Mouse (Mus musculus) midbrain, embryonic 11.5 days (tissue): ENCODE data around the gene Hsd11b1. TPM values are rescaled to one million over a fixed set of nuclear protein-coding genes. Genes with fewer than 3 reads are reported as not detected.

Experiments
- ATAC-seq: fragments of 200-750 bp; cut with Nextera tagmentation; 2 replicates; pipeline ENCODE4 v1.8.0; 2017; ENCODE audit warnings: moderate TSS enrichment, moderate library complexity; ENCODE audit not compliant: low FRiP score
- DNase-seq: peaks from one replicate; pipeline ENCODE4 v3.0.0; 2015; ENCODE audit warnings: low spot score; ENCODE audit errors: missing footprints
- H3K27ac ChIP-seq: fragments of 300-500 bp; sonication (generic); 2 replicates; pipeline ENCODE4 v1.5.1; 2014; ENCODE audit warnings: low read depth, low read length
- H3K27me3 ChIP-seq: fragments of 300-500 bp; sonication (generic); 2 replicates; pipeline ENCODE4 v1.6.1; 2014; ENCODE audit warnings: mild to moderate bottlenecking, low read length, moderate library complexity, mixed read lengths; ENCODE audit not compliant: control insufficient read depth, insufficient read depth
- H3K36me3 ChIP-seq: fragments of 300-500 bp; sonication (generic); 2 replicates; pipeline ENCODE4 v1.6.1; 2014; ENCODE audit warnings: mild to moderate bottlenecking, low read length, moderate library complexity, mixed read lengths; ENCODE audit not compliant: control insufficient read depth, insufficient read depth
- H3K4me1 ChIP-seq: fragments of 300-500 bp; sonication (generic); 2 replicates; pipeline ENCODE4 v1.6.1; 2014; ENCODE audit warnings: low read length; ENCODE audit not compliant: control insufficient read depth, insufficient read depth
- H3K4me2 ChIP-seq: fragments of 300-500 bp; sonication (generic); 2 replicates; pipeline ENCODE4 v1.6.1; 2014; ENCODE audit warnings: mild to moderate bottlenecking, moderate library complexity
- H3K4me3 ChIP-seq: fragments of 300-500 bp; sonication (generic); 2 replicates; pipeline ENCODE4 v1.5.1; 2014; ENCODE audit warnings: low read depth, low read length
- H3K9ac ChIP-seq: fragments of 300-500 bp; sonication (generic); 2 replicates; pipeline ENCODE4 v1.6.1; 2014; ENCODE audit warnings: low read length
- H3K9me3 ChIP-seq: fragments of 300-500 bp; sonication (generic); 2 replicates; pipeline ENCODE4 v1.6.1; 2016; ENCODE audit warnings: low read length; ENCODE audit not compliant: control insufficient read depth
- whole genome bisulfite sequencing: fragments of 180-500 bp; shearing (Covaris S2); extraction: QIAGEN DNeasy Blood & Tissue Kit; methylation state at CpG from one replicate; pipeline ENCODE4 v1.1.7; 2014; 5-methylcytosine and 5-hydroxymethylcytosine counted together
- polyA plus RNA-seq: library from polyadenylated mRNA; unstranded; fragments of >200 nt; fragmentation: Nextera tagmentation; extraction: Ambion mirVana; gene quantifications from 2 replicates; pipeline ENCODE4 v1.2.1, GENCODE M21; 2014

Gene Hsd11b1
- polyA plus RNA-seq, 1 experiment from 2014 or later: not detected

DNA sequence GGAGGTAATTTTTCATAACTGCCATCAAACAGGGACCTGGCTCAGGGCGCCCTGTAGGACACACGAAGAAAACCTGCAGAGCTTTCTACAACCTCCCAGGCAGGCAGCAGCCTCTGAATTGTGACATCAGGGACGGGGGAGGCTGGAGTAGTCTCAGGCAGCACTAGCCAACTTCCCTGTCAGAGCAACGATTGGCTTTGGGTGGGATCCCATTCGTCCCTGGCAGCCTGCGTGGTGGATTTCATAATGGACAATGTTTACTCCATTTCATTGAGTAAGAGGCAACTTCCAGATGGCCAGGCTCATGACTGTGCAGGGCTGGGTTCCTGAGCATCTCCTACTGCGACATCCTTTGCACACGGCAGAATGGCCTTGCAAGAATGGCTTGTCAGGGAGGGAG is 21.6 kb downstream of the Hsd11b1 start:
- 80% methylated on average over 8 of the region's 8 CpGs for WGBS
- no peak for ATAC-seq

DNA sequence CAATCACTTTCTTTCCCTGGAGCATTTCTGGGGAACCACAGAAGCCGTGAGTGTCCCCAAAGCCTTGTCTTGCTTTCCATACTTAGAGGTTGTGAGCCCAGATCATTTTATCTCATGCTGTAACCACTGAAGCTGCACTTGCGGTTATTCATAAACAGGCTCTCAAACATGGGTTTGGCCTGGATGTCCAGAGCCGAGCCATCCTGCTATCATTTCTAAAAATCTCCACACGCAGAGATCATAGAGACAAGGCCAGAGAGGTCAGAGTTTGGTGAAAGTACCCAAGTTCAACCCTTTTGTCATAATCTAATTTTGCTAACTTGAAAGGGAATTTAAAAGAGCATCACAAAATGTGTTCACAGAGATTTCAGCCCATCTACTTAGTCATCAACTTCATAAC is 22.4 kb downstream of the Hsd11b1 start:
- H3K4me2 ChIP-seq: no peak overlapping the region
- no peaks in the 10 kb centered on the region for H3K9me3 ChIP-seq
- no peak overlapping the region for H3K9ac ChIP-seq
- WGBS: 96% methylated on average over 4 of the region's 4 CpGs
- ATAC-seq (no peak), DNase-seq (no peak)
- H3K36me3 ChIP-seq: no peaks in the 10 kb centered on the region
- H3K27me3 ChIP-seq: no peaks in the 10 kb centered on the region
- no peaks in the 10 kb centered on the region for H3K4me1 ChIP-seq
- H3K27ac ChIP-seq: no peak overlapping the region
- H3K4me3 ChIP-seq: no peak overlapping the region

More for the DNA sequence above, 21.6 kb downstream of the Hsd11b1 start:
- Histone ChIP-seq H3K27me3 (no peaks in the 10 kb centered on the region), H3K27ac (no peak overlapping the region), H3K9ac (no peak overlapping the region), H3K4me2 (no peak overlapping the region), H3K36me3 (no peaks in the 10 kb centered on the region), H3K4me1 (no peaks in the 10 kb centered on the region), H3K4me3 (no peak overlapping the region), H3K9me3 (no peaks in the 10 kb centered on the region)
- no peak for DNase-seq

DNA sequence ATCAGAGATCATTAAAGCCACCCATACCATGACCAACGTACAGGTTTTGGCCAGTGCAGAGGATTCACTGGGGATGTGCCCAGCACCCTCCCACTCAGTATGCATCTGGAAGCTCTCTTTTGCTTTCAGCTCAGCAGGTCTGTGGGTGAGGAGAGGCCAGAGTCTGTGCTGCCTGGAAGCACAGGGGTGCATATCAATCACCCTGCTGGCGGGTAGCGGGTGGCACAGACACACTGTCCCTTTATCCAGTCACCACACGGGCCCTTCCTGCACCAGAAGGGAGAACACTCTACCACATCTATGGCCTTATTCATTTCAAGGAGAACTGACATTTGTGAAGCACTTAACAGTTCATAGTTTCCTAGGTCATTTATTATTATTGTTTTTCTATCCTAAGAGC is 25.4 kb downstream of the Hsd11b1 start:
- no peak overlapping the region for H3K9ac ChIP-seq
- ATAC-seq: no peak
- H3K36me3 ChIP-seq: no peaks in the 10 kb centered on the region
- no peaks in the 10 kb centered on the region for H3K27me3 ChIP-seq
- 71% methylated on average over 4 of the region's 4 CpGs for WGBS
- H3K27ac ChIP-seq: no peak overlapping the region
- DNase-seq: no peak
- no peaks in the 10 kb centered on the region for H3K4me1 ChIP-seq
- no peak overlapping the region for H3K4me3 ChIP-seq
- no peaks in the 10 kb centered on the region for H3K9me3 ChIP-seq
- H3K4me2 ChIP-seq: no peak overlapping the region

DNA sequence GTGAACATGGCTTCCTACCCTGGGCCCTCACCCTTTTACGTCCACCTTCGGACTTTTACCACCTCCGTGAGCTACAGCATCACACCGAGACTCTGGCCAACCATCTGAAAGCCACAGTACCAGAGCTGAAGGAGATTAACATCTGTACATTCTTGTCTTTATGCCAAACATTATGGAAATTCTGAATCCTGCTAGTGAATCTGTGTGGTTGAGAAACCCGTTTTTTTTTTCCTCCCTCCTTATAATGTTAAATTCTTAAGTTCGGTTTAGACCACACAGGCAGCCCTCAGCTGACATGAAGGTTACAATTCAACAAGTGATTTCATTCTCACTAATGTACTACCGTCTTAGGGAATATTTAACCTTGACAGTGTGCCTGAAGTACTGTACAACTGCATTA is 28.9 kb downstream of the Hsd11b1 start:
- Histone ChIP-seq H3K27ac (no peak overlapping the region), H3K4me3 (no peak overlapping the region), H3K9ac (no peak overlapping the region), H3K4me1 (no peaks in the 10 kb centered on the region), H3K9me3 (no peaks in the 10 kb centered on the region), H3K4me2 (no peak overlapping the region), H3K27me3 (no peaks in the 10 kb centered on the region; the same call in 1 of the 2 replicates), H3K36me3 (no peaks in the 10 kb centered on the region)
- ATAC-seq (no peak), DNase-seq (no peak)
- WGBS: 96% methylated on average over 7 of the region's 7 CpGs

DNA sequence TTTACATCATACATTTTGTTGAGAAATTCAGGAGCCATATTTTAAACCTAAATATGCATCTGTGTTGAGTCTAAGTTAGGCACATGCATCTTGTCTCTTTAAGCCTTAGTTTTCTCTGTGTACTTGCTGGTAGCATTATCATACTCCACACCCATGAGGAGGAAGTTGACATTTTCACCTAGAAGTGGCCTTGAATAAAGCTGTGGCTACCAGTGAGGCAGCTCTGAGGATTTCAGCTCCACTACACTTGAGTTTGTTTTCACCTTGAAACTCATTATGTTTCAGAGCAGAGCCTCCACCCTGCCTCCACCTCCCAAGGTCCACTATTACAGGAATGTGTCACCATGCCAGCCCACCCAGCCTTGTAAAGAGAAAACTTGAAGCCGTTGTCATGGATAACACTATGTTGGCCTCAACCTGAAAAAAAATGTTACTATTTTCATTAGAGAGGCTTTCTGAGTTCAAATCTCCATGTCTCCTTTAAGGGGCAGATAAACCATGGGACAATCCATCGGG is 29.7 kb downstream of the Hsd11b1 start:
- H3K4me1 ChIP-seq: no peaks in the 10 kb centered on the region
- no peak overlapping the region for H3K4me2 ChIP-seq
- 93% methylated on average over 2 of the region's 2 CpGs for WGBS
- H3K9me3 ChIP-seq: no peaks in the 10 kb centered on the region
- H3K27me3 ChIP-seq: no peaks in the 10 kb centered on the region; the same call in 1 of the 2 replicates
- H3K4me3 ChIP-seq: no peak overlapping the region
- no peak for ATAC-seq
- no peak overlapping the region for H3K9ac ChIP-seq
- DNase-seq: no peak
- no peaks in the 10 kb centered on the region for H3K36me3 ChIP-seq
- no peak overlapping the region for H3K27ac ChIP-seq

DNA sequence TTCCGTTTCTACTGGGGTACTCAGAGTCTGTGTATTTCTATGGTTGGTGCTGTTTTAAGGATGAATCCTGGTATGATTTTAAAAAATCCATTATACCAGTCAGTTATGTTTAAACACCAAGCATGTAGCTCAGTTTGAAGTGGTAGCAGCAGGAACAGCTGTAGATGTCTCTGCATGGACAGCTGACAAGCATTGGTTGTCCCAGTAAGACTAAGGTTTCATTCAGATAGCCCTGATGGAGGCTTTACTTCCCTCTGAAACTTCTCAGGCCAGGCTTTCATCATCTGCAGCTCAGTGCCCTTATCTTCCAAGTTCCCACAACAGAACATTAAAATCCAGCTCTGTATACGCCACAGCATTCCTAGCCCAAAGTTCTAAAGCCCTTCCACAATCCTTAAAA is 31.1 kb downstream of the Hsd11b1 start:
- no peak for ATAC-seq
- Histone ChIP-seq H3K9ac (no peak overlapping the region), H3K27ac (no peak overlapping the region), H3K4me3 (no peak overlapping the region), H3K9me3 (no peaks in the 10 kb centered on the region), H3K36me3 (no peaks in the 10 kb centered on the region), H3K4me1 (0 out of 2 replicates have a peak, but pooled peaks cover 2% of the 10 kb centered on the region), H3K27me3 (no peaks in the 10 kb centered on the region; the same call in 1 of the 2 replicates), H3K4me2 (no peak overlapping the region)
- WGBS: 90% methylated on average over 2 of the region's 2 CpGs
- no peak for DNase-seq

DNA sequence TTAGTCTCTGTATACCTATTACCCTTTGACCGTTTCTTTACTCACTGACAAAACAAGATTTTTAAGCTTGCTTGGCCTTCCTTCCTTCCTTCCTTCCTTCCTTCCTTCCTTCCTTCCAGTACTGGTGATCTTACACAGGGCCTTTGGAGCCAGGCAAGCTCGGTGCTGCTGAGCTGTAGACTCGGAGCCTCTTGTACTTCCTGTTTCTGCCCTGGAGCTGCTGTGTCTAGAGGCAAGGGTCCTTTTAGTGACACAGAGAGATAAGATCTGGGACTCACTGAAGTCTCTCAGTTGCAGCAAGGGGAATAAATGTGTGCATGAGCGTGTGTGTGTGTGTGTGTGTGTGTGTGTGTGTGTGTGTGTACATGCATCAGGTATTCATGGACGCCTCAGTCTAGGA is 32.9 kb downstream of the Hsd11b1 start:
- Histone ChIP-seq H3K27ac (no peak overlapping the region), H3K9ac (no peak overlapping the region), H3K9me3 (no peaks in the 10 kb centered on the region), H3K4me1 (0 out of 2 replicates have a peak, but pooled peaks cover 2% of the 10 kb centered on the region), H3K36me3 (no peaks in the 10 kb centered on the region), H3K4me2 (no peak overlapping the region), H3K4me3 (no peak overlapping the region), H3K27me3 (no peaks in the 10 kb centered on the region; the same call in 1 of the 2 replicates)
- WGBS: 85% methylated on average over 5 of the region's 5 CpGs
- DNase-seq: no peak
- ATAC-seq: no peak

DNA sequence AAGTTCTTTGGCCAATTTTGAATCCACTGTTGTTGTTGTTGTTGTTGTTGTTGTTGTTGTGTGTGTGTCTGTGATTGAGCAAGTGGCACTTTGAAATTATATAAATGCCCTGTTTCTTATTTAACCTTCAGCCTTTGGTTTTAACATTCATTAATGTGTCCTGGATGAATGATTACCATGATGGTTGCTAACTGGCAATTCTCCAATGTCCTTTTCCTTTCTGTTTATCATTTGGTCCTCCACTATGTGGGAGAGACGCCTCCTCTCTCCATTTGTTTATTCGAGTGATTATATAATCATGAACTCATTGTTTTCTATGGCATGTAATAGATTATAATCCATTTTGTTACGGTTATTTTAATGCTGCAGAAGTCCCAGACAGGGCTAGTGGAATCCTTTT is 33.3 kb downstream of the Hsd11b1 start:
- no peak overlapping the region for H3K4me2 ChIP-seq
- no peak overlapping the region for H3K4me3 ChIP-seq
- no peaks in the 10 kb centered on the region for H3K36me3 ChIP-seq
- H3K9ac ChIP-seq: no peak overlapping the region
- no peak overlapping the region for H3K27ac ChIP-seq
- ATAC-seq: no peak
- H3K27me3 ChIP-seq: no peaks in the 10 kb centered on the region; the same call in 1 of the 2 replicates
- H3K4me1 ChIP-seq: 0 out of 2 replicates have a peak, but pooled peaks cover 2% of the 10 kb centered on the region
- 86% methylated on average over 3 of the region's 3 CpGs for WGBS
- DNase-seq: no peak
- no peaks in the 10 kb centered on the region for H3K9me3 ChIP-seq

DNA sequence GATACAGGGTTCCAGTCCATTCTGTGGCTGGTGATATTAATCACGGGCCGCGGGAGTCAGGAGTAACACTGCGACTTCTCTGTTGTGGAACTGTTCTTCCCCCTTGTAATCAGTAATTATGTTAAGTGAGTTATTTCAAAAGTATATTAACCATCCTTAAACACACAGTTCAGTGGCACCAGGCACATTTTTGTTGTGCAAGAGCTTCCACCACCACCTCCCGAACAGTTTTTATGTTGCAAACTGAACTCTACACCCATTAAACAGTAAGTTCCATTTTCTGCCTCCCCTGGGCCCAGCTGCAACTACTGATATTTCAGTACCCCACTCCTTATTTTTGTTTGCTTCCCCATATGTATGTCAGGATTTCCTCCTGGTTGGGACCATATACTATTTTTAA is 34.3 kb downstream of the Hsd11b1 start:
- Histone ChIP-seq H3K4me2 (no peak overlapping the region), H3K4me1 (0 out of 2 replicates have a peak, but pooled peaks cover 2% of the 10 kb centered on the region), H3K36me3 (no peaks in the 10 kb centered on the region), H3K27ac (no peak overlapping the region), H3K9me3 (no peaks in the 10 kb centered on the region), H3K27me3 (no peaks in the 10 kb centered on the region; the same call in 1 of the 2 replicates), H3K4me3 (no peak overlapping the region), H3K9ac (no peak overlapping the region)
- 93% methylated on average over 5 of the region's 5 CpGs for WGBS
- no peak for ATAC-seq
- no peak for DNase-seq
